Mouse (Mus musculus) T-helper 1 cell (primary cell): ENCODE measurements around the gene 2300009A05Rik.

ENCODE experiments used
- in situ Hi-C: fragments of 300-600 bp; cut with MboI, MseI; formaldehyde crosslinking; loops from one replicate; pipeline ENCODE4 v1.15.1; 2025; ENCODE audit warnings: high pct_unique_total_duplicates

2300009A05Rik gene

GRCm38 (mm10) chr9:63398611-63399462 lies at the start of gene 2300009A05Rik:
TSS of gene 2300009A05Rik (minus strand) at chr9:63399246.
- in situ Hi-C loops = no loop called here

GRCm38 (mm10) chr9:63443695-63444094 lies 44.6 kb upstream of the 2300009A05Rik start:
- in situ Hi-C loops = no loop called here

- in situ Hi-C loops = no loop called here
Measured at GRCm38 (mm10) chr9:63430652-63431051, 31.6 kb upstream of the 2300009A05Rik start.

- in situ Hi-C loops = no loop called here
Measured at GRCm38 (mm10) chr9:63421096-63421736, 22.2 kb upstream of the 2300009A05Rik start.

GRCm38 (mm10) chr9:63420396-63420795 lies 21.4 kb upstream of the 2300009A05Rik start:
- in situ Hi-C loops = no loop called here

- in situ Hi-C loops = no loop called here
Measured at GRCm38 (mm10) chr9:63400176-63400575, 1.1 kb upstream of the 2300009A05Rik start.

GRCm38 (mm10) chr9:63399463-63399815 lies 393 bp upstream of the 2300009A05Rik start:
- in situ Hi-C loops = no loop called here

- in situ Hi-C loops = no loop called here
Measured at GRCm38 (mm10) chr9:63395612-63396011, 3.4 kb downstream of the 2300009A05Rik start.

GRCm38 (mm10) chr9:63391307-63391706 lies 7.7 kb downstream of the 2300009A05Rik start:
- in situ Hi-C loops = no loop called here

- in situ Hi-C loops = no loop called here
Measured at GRCm38 (mm10) chr9:63382761-63383160, 16.3 kb downstream of the 2300009A05Rik start.

- in situ Hi-C loops = no loop called here
Measured at GRCm38 (mm10) chr9:63380326-63380725, 18.7 kb downstream of the 2300009A05Rik start.

GRCm38 (mm10) chr9:63378174-63378573 lies 20.9 kb downstream of the 2300009A05Rik start:
- in situ Hi-C loops = no loop called here

- in situ Hi-C loops = no loop called here
Measured at GRCm38 (mm10) chr9:63377270-63378142, 21.5 kb downstream of the 2300009A05Rik start, which contains the start of gene Map2k5. TSS of gene Map2k5 (minus strand) at chr9:63377902.

GRCm38 (mm10) chr9:63373315-63373714 lies 25.7 kb downstream of the 2300009A05Rik start:
- in situ Hi-C loops = no loop called here

GRCm38 (mm10) chr9:63372541-63372940 lies 26.5 kb downstream of the 2300009A05Rik start:
- in situ Hi-C loops = no loop called here

GRCm38 (mm10) chr9:63360410-63360809 lies 38.6 kb downstream of the 2300009A05Rik start:
- in situ Hi-C loops = no loop called here

- in situ Hi-C loops = no loop called here
Measured at GRCm38 (mm10) chr9:63359016-63359415, 40.0 kb downstream of the 2300009A05Rik start.

GRCm38 (mm10) chr9:63356721-63357120 lies 42.3 kb downstream of the 2300009A05Rik start:
- in situ Hi-C loops = no loop called here

GRCm38 (mm10) chr9:63356278-63356677 lies 42.8 kb downstream of the 2300009A05Rik start:
- in situ Hi-C loops = no loop called here

- in situ Hi-C loops = no loop called here
Measured at GRCm38 (mm10) chr9:63354168-63354567, 44.9 kb downstream of the 2300009A05Rik start.

- in situ Hi-C loops = no loop called here
Measured at GRCm38 (mm10) chr9:63350030-63350429, 49.0 kb downstream of the 2300009A05Rik start.

- in situ Hi-C loops = no loop called here
Measured at GRCm38 (mm10) chr9:63349241-63349640, 49.8 kb downstream of the 2300009A05Rik start.
